Mouse (Mus musculus): ENCODE results near the gene Vstm5.
"Not testable (repeated sequence)": the region's sequence is repeated elsewhere in the genome, so short reads cannot be mapped to it uniquely, and the experiment has no call there.

Gene Vstm5

DNA sequence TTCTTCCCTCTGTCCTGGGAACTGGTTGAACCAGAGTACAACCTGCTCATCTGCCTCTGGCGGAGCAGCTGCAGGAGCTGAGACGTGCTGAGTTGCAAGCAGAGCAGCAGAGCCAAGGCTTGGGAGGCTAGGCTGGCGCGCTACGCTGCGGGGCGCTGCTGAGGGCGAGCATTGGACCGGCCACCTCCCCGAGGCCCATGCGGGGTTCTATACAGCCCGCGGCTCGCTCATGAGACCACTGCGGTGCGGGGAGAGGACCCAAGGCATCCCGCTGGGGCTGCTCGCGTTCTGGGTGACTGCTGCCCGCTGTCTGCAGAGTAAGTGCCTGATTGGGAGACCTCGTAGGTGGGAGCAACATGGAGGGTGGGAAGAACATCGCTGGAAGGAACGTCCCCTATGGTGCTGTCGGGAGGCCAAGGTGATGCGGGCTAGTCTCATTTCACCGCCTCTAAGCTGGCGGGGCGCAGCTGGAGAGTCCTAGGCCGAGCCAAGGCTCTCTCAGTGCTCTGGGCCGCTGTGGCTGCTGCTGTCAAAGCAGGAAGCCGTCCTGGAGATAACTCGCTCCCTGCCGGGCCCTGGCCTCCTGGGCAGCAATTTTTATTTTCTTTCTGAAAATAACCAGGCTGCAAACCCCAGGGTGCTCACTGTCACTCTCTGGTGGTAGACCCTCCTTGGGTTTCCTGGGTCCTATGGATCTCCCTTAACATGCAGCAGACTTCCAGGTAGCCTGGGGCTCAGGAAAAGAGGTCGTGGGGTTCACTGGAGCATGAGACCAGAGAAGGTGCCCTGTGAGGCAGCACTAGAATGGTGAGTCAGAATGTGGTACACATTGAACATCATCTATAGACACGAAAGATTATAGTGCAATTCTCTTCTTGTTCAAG is at the start of gene Vstm5:
Gene Vstm5, plus strand, starts transcription at position 4 of the 884 bp plus-strand sequence.
- DNase-seq (ENCODE audit: low spot score in 2 of 2) = no peak

DNA sequence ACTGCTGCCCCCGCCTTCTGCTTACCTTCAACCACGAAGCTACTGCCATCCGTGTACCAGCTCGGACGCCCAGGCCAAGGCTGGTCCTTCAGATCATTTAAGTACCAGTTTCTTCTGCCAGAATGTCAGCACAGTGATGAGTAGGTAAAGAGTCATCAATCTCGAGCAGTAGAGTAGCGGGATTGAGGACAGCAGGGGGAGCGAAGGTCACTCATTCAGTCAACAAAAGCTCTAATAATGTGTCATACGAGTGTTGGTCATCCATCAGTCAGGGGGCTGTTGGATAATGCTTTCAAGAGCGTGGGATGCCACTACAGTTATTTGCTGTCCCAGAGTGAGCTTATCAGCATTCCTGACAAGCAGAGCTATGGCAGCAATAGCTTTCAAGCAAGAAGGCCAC is 44.0 kb upstream of the Vstm5 start:
- DNase-seq (ENCODE audit: low spot score in 2 of 2) = not testable (repeated sequence)

DNA sequence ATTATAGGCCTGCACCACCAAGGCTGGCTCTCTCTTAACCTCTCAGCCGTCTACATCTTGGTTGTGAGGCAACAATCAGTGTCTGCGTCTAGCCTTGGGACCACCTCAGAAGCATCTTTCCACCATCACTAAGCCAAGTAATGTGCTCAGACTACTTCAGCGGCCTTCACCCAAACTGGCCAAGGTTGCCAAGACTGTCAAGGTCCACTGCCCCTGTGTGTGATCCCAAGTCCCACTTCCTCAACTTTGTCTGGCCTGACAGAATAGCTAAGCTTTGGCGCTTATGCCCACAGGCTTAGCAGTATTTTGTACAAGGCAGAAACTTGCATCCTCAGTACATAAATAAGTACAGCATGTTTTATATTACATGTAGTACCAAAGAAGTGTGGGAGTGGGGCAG is 32.2 kb upstream of the Vstm5 start:
- no peak for DNase-seq (ENCODE audit: low spot score in 2 of 2)

DNA sequence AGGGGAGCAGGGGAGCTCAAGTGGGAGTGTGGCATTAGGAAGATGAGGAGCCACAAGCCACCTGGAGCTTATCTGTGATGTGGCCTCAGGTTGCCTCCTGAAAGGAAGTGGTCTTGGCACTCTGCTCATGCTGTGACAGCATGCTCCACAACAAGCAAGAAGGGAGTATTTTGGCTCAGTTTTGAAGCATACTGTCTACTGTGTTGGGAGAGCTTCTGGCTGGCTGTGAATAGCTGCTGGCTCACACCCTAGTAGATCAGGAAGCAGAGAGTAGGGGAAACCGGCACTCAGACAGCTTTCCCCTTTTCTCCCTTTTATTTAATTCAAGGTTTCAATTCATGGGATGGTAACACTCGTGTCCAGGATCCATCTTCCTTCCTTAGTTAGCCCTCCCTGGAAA is 29.5 kb upstream of the Vstm5 start:
- DNase-seq (ENCODE audit: low spot score in 2 of 2) = no peak

DNA sequence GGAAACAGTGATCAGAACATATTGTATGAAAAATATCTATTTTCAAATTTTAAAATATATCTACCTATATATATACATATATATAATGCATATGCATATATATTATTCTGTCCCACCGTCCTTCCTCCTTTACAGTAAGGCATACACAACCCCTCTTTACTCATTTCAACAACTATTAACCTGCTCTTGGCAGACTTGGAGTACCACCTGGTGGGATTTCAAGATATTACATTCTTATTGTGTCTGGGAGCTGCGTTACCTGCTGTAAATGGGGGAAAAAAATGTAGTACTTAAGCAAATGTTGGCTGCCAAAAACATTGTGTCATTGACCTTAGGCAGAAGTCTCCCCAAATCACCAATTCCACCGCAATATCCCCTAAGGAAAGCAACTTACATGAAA is 27.0 kb upstream of the Vstm5 start:
- no peak for DNase-seq (ENCODE audit: low spot score in 2 of 2)

DNA sequence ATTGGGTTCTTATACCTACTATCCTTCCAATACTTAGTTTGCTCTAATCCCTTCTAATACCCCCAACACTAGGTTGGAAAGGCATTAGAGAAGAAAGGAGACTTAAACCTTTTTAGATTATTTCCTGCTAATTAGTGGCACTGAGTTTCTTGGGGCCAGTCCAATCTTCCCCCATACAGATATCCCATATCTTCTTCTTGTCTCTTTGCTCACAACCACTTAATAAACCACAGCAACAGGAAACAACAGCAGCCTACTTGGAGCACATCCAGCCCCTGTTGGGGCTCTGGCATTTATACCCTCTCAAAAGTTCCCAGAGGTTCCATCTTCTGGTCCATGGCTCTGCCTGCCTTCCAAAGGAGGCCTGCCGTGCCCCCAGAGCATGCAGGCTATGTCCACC is 25.1 kb upstream of the Vstm5 start:
- DNase-seq (ENCODE audit: low spot score in 2 of 2) = no peak

DNA sequence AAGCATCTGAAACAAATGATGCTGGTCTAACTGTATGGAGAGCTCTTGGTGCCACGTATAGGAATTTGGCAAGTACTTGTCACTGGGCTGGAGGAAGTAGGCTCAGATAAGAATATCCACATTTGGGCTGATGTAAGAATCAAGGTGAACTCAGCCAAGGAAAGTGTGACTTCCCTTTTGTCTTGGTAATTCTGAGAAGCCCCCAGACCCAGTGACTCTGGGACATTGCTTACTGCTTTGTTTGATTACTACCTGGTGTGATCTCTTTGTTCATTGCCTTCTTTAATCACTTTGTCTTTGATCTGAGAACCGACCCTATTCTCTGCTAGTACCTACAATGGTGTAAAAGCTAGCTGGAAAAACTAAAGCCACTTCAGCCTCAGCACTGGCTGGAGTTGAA is 13.9 kb upstream of the Vstm5 start:
- DNase-seq (ENCODE audit: low spot score in 2 of 2) = no peak

DNA sequence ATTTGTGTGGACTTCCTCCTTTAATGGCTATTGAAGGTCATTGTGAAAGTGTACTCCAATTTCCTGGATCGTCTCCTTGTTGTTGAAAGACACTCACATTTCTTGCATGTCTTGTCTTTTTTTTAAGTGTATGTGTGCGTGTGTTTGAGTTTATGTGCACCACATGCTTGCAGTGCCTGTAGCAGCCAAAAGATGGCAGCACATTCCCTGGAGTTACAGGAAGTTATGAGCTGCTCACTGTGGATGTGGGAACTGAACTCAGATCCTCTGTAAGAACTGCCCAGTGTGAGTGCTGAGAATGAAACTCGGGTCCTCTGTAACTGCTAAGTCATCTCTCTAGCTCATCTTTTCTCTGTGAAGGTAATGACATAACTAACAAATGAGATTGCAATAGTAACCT is 6.4 kb upstream of the Vstm5 start:
- no peak for DNase-seq (ENCODE audit: low spot score in 2 of 2)

DNA sequence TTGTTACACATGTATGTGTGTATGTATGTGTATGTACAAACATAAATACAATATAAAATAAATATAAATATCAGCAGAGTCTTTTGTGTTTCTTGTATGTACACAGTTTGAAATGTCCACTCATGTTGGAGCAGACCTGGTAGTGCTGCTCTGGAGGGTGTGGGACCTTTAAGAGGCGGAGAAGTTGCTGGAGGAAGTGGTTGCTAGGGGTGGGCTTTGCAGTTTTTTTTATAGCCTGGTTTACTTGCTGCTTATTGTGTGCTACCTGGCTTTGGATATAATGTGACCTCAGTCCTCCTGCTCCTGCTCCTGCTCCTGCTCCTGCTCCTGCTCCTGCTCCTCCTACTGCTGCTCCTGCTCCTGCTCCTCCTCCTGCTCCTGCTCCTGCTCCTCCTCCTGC is 5.2 kb upstream of the Vstm5 start:
- no peak for DNase-seq (ENCODE audit: low spot score in 2 of 2)

DNA sequence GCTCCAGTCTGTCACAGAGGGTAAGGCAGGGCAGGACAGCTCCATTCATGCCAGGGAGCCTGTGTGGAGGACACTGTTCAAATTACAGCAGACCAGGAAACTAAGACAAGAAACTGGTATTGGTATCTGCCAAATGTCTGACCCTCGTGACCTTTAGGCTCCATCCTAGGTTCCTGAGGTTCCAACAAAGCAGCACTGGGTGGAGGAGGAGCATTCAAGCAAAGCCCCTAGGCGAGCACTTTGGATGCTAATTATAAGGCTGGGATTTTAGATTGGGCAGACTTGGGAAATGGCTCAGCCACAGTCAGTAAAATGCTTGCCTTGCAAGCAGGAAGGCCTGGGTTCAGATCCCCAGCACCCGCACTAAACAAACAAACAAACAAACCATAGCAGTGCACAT is 2.9 kb upstream of the Vstm5 start:
- DNase-seq (ENCODE audit: low spot score in 2 of 2) = no peak

DNA sequence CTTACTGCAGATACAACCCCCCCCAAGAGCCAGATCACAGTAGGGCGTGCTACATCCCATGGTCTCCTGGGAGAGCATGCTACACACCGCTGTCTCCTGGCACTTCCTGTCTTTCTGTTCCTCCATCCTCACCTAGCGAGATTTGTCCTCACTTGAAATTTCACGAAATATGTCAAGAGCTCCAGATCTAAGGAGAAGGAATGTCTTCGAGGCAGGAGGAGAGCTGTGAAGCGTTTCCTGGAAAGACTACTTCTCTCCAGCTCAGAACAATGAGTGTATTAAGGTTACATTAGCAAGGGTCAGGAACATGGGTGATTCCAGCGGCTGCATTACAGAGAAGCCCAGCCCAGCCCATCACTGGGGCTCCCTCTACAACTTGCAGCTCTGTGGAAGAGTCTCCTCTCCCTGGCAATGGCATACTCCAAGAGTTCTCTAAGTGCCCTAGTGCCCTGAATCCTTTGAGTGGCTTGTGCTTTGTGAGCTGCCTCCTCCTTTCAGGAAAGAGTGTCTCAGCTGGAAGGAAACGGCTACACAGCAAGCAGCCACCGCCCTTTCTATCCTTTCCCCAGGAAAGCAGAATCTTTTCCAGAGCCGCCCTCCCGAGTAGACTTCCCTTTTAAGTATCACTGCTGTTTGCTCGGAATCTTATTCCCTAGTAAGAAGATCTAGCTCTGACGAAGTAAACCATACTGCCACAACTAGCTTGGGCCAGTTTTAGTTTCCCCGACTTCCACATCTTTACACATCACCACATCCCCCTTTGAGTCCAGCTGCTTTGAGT is 1.1 kb upstream of the Vstm5 start:
- no peak for DNase-seq (ENCODE audit: low spot score in 2 of 2)

DNA sequence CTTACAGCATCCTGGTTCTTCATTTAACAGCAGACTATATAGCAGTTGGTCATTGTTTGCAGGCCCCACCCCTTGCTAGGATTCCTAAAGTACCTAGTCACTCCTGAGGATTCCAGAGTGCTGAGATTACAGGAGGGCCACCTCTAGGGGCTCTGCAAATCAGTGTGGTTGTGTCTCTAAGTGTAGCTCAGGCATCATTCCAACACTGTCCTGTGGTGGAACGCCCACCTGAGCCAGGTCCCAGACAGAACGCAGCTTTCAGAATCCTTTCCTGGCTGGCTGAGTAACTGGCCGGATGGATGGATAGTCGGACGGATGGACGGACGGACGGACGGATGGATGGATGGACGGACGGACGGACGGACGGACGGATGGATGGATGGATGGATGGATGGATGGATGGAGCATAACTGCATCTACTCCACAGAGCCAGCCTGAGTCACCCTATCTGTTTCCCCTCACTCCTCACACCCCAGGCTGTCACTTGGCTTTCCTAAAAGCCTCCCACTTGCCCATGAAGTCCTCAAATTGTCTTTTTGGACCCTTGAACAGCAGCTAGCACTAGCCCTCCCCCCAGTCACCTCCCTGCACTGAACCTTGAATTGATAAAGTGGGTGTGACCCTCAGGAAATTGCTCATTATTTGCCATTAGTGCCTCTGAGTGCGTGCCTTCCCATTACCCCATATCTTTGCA is 401 bp upstream of the Vstm5 start:
- no peak for DNase-seq (ENCODE audit: low spot score in 2 of 2)

DNA sequence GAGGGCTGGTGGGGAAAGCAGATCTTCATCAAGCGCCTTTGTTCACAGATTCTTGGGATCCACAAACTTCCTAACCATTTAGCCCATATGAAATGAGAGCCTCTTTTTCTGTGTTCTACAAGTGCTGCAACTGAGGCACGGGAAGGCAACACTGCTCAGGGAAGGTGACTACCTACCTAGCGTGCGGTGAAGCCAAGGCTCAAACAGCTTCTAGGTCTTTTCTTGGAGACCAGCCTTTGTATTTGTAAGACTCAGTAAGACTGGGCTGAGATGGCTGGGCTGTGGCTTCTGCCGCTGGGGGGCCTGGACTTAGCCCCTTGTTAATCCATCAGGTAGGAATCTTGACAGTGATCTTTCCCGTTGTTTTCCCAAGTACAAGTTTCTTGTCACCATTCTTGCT is 1.2 kb downstream of the Vstm5 start:
- no peak for DNase-seq (ENCODE audit: low spot score in 2 of 2)

DNA sequence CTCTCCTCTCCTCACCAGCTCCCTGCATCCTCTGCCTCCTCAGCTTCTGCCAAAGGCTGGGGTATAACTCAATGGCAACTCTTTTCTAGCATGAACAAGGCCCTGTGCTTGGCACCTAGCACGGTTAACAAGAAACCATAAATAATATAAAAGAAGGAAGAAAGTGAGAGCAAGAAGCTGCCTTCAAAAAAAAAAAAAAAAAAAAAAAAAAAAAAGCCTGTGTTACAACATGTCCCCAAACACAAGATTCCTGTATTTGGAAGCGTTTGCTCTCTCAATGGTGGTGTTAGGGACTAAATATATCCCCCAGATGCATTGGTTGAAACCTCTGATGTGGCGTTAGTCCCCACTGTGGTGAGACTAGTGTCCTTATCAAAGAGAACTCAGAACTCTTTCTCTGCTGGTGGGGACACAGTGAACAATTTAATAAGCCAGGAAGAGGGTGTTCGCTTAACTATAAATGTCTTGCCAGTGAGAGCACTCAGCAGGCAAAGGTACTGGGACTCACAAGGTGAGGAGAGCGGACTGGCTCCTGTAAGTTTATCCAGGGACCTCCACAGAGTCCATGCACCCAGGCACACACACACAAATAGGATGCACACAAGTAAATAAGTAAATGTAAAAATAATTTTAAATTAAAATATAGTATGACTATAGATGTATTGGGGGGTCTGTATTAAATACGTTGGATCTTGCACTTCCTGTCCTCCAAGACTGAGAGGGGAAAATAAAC is 2.2 kb downstream of the Vstm5 start:
- no peak for DNase-seq (ENCODE audit: low spot score in 2 of 2)

DNA sequence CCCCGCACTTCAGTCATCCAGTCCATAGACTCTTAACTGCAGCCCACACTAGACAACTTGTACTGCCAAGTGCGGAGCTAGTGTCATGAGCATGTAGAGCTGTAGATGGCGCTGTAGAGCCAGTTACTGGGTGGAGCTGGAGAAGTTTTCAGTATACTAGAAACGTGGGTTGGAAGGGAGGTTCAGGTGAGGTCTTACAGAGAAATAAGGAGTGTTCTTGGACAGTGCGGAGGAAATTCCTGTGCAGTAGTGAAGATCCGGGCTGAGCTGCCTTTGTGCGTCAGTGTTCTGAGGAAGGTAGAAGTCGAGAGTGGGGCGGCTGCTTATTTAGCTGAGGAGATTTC is 2.7 kb downstream of the Vstm5 start:
- DNase-seq (ENCODE audit: low spot score in 2 of 2) = peak in 1 of 2 experiments; percentile 34

DNA sequence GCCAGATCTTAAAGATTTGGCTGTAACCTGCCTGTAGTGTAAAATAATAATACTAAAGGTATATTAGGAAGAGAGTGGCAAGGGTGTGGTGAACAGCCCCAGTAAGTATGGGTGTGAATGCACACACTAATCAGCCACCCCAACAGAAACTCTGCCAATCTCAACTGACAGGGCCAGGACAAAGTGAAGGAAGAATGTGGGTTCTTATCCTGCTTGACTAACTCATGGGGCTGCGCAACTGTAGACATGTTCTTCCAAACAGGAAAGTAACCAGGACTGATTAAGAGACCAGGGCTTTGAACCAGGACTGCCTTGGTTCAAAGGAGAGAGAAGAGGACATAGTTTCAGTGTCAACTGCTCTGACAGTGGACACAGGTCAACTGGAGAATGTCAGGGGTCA is 3.3 kb downstream of the Vstm5 start:
- DNase-seq (ENCODE audit: low spot score in 2 of 2) = no peak

DNA sequence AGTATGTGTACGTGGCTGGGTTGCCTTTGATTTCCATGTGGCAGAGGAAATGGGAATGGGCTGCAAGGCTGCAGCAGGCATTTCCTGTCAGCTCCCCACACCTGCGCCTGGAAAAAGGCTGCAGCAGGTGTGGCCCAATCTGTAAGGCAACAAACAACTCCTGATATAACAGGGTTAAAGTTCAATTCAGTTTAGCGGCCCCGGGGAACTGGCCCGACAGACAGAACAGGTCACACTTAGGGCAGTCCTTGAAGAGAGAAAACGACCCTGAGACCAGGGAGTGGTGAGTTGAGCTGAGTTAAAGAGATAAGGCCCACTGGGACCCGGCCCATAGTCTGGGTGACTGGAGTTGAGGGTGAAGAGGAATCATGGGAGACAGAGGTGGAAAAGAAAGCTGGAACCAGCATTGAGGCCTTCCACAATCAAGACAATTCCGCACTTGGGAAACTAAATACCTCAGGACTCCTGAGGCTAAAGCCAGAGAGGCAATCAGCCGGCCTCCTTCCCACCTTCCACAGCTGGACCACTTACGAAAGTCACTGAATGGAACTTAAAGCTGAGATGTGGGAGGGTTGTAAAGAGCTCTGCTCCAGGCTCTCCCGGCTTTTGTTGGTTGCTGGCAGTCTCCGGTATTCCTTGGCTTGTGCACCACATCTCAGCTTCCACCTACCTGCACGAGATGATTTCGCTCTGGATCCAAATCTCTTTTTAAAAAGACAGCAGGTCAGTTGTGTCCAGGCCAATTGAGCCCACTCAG is 6.7 kb downstream of the Vstm5 start:
- no peak for DNase-seq (ENCODE audit: low spot score in 2 of 2)

DNA sequence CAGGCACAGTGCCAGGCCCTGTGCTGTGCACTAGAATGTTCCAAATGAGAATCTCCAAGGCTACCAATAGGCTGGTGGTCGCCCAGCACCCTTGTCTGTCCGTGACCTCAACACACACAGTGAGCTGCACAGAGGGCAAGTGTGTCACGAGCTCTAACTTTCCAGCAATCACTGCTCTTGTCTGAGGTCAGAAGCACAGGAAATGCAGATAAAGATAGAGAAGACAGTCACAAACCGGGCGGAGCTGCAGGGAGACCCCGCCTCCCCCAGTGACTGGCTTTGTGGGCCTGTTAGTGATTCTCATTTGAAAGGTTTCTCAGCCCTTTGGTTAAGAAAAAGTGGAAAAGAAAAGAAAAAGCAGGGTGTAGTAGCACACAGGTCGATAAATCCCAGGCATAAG is 11.5 kb downstream of the Vstm5 start:
- no peak for DNase-seq (ENCODE audit: low spot score in 2 of 2)

DNA sequence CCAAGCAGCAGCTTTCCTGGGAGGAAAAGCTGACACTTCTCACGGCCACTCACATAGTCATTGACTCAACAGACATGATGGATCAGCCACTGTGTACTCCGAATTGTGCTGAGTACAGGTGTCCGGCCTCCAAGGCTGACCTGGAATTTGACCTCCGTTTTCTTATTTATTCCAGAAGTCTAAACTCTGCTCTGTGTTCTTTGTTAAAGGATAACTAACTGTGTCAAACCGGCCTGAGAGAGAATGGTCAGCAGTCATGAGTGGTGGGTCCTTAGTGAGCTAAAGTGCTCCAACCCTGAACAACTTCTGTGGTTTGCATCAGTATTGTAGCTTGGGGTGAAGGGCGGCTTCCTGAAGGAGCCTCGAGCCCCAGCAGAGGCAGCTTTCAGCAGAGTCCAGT is 13.4 kb downstream of the Vstm5 start:
- no peak for DNase-seq (ENCODE audit: low spot score in 2 of 2)

DNA sequence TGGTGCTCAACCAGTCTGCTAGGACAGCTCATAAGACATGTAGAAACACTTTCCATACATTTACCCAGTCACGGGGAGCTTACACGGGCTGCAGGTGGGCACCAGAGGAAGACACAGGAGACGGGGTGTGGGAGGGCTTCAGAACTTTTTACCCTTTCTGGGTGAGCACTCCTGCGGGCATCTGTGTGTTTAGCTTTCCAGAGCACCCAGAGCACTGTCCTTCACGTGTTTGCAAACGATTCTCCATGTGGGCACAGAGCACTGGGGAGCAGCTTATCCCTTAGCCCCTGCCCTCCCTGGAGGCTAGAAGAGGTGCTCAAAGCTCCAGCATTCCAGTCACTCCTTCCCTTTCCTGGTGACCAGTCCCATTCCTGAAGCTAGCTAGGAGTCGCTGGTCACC is 15.7 kb downstream of the Vstm5 start:
- DNase-seq (ENCODE audit: low spot score in 2 of 2) = no peak

DNA sequence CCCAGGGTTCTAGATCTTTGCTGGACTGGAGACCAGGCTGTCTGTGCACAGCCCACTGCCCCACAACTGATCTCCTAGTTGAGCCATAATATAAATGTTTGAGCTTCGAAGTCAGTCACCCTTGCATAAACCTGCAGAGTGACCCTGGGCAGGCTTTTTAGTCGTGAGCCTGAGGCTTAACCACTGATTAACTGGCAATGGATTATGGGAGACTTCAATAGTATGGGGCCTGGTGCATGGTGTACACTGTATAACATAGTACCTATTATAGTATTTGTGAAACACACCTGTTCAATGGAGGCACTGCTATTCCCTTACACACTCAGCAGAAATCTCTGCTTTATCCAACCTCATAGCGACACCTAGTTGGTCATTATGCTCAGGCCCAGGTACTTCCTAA is 17.4 kb downstream of the Vstm5 start:
- DNase-seq (ENCODE audit: low spot score in 2 of 2) = no peak

Measured in spleen, postnatal 14 days (tissue).